22 mouse cellular contexts compared by ENCODE assay signal in genomic region chr16:88728812-88729275, GRCm38 (mm10). TPM values are rescaled to one million over a fixed set of nuclear protein-coding genes. Genes with fewer than 3 reads are reported as not detected.
DNase-seq lines count a peak whose midpoint lies in the region; ATAC-seq and TF ChIP-seq lines count a peak whose summit lies in the region.
"Had no signal": no experiment of that assay in that cellular context is flagged by ENCODE, and none has a peak within 500 bp of the region (broad histone marks: within the 10 kb centered on the region; RNA-seq: fewer than 3 reads in every experiment).

Gene Krtap13-1 (plus strand): TSS chr16:88728862.

- peak; percentile 45; the same call in 1 of the 2 replicates for ATAC-seq in forebrain, embryonic 13.5 days
- ATAC-seq in megakaryocyte progenitor cell, adult 5-6 weeks (replicated peaks; ENCODE audit: poor library complexity), result no peak
- ATAC-seq: liver, postnatal 0 days had no signal

- H3K27me3 ChIP-seq in forebrain, embryonic 13.5 days, result no peaks in the 10 kb centered on the region
- no peaks in the 10 kb centered on the region for H3K27me3 ChIP-seq in forebrain, embryonic 10.5 days (ENCODE audit: poor library complexity, severe bottlenecking)

- H3K9me3 ChIP-seq in forebrain, embryonic 13.5 days (replicated peaks), result no peaks in the 10 kb centered on the region
- H3K9me3 ChIP-seq in forebrain, embryonic 10.5 days, result no peaks in the 10 kb centered on the region

- DNase-seq in forebrain, embryonic 10.5 days (ENCODE audit: extremely low spot score, low spot score), result no peak
- peak; percentile 74 for DNase-seq in left cerebral cortex, postnatal 4 days
- DNase-seq in left cerebral cortex, adult 2 months (ENCODE audit: extremely low spot score in 1 of 2, low spot score in 2 of 2), result no peak
- DNase-seq in gastrocnemius, adult 18-20 months (ENCODE audit: low spot score), result peak; percentile 17
- no peak for DNase-seq in yolk sac, embryonic 10.5 days (ENCODE audit: low spot score)
- DNase-seq in heart, adult 18-20 months, result no peak
- DNase-seq: kidney, adult 11 months; kidney, postnatal 14 days; liver, postnatal 0 days; retina, postnatal 1 day; thymus, postnatal 25 days had no signal

- H3K9ac ChIP-seq in forebrain, embryonic 13.5 days, result no peak within 1 kb of the TSS
- H3K9ac ChIP-seq: liver, postnatal 0 days had no signal

- no peak within 1 kb of the TSS for H3K4me3 ChIP-seq in forebrain, embryonic 13.5 days
- no peak within 1 kb of the TSS for H3K4me3 ChIP-seq in forebrain, embryonic 10.5 days
- no peak within 1 kb of the TSS for H3K4me3 ChIP-seq in left cerebral cortex, adult 2 months
- H3K4me3 ChIP-seq: myocyte had no signal

- WGBS in forebrain, embryonic 13.5 days, result 82% methylated on average over 4 of the region's 4 CpGs
- WGBS in forebrain, embryonic 10.5 days, result 88% methylated on average over 4 of the region's 4 CpGs

- H3K4me1 ChIP-seq in forebrain, embryonic 13.5 days, result no peaks in the 10 kb centered on the region
- H3K4me1 ChIP-seq in forebrain, embryonic 10.5 days, result no peaks in the 10 kb centered on the region

- H3K4me2 ChIP-seq in forebrain, embryonic 13.5 days, result no peak within 1 kb of the TSS
- H3K4me2 ChIP-seq: midbrain, embryonic 11.5 days had no signal

- intact Hi-C loops in left cerebral cortex, postnatal 4 days (cut with DNase I), result no loop called here
- intact Hi-C loops in left cerebral cortex, adult 2 months (cut with DNase I), result no loop called here

- no peaks in the 10 kb centered on the region for H3K36me3 ChIP-seq in forebrain, embryonic 13.5 days (ENCODE audit: poor library complexity, severe bottlenecking)
- no peaks in the 10 kb centered on the region for H3K36me3 ChIP-seq in forebrain, embryonic 10.5 days (replicated peaks)

- no peak within 1 kb of the TSS for H3K27ac ChIP-seq in forebrain, embryonic 13.5 days
- no peak within 1 kb of the TSS for H3K27ac ChIP-seq in forebrain, embryonic 10.5 days
- no peak within 1 kb of the TSS for H3K27ac ChIP-seq in left cerebral cortex, adult 2 months

- no peak for TF ChIP-seq CTCF in left cerebral cortex, adult 2 months (IDR thresholded peaks at IDR 0.05)

RNA-seq across cellular contexts. Expression of gene Krtap13-1, which starts in this region (rescaled TPM):
- polyA plus RNA-seq in forebrain, embryonic 13.5 days (2015; fragmentation: Nextera tagmentation; extraction: Ambion mirVana), result not detected in 2 replicates
- polyA plus RNA-seq in forebrain, embryonic 10.5 days (2016; fragmentation: Nextera tagmentation; extraction: Ambion mirVana), result not detected in 2 replicates
- total RNA-seq in left cerebral cortex, postnatal 4 days (2021), result not detected
- total RNA-seq in left cerebral cortex, adult 2 months (2021), result not detected
- not detected for total RNA-seq in gastrocnemius, adult 18-20 months (2021)
- not detected in 2 replicates for total RNA-seq in megakaryocyte progenitor cell, adult 5-6 weeks (2015)
- total RNA-seq in megakaryocyte progenitor cell, adult 5-6 weeks (2017), result not detected in 2 replicates
- total RNA-seq in heart, adult 18-20 months (2021), result not detected
- total RNA-seq: gastrocnemius, adult 8-10 months; neutrophil, adult 5-6 weeks had no signal
- polyA plus RNA-seq: embryonic facial prominence, embryonic 11.5 days; heart, embryonic 14.5 days; hindbrain, embryonic 11.5 days; limb, embryonic 14.5 days; liver, postnatal 0 days; midbrain, embryonic 11.5 days; myocyte; stomach, embryonic 16.5 days had no signal

Comparison
In these comparisons a context has a peak if more than half of its experiments do, and no peak if none do; other contexts are left out.
1. Peak in ATAC-seq in forebrain, embryonic 13.5 days; RNA of the gene not detected or under 1 TPM.
2. Peak in DNase-seq in left cerebral cortex, postnatal 4 days; RNA of the gene not detected or under 1 TPM.
3. Peak in DNase-seq in gastrocnemius, adult 18-20 months; RNA of the gene not detected or under 1 TPM.